Mouse (Mus musculus) adrenal gland, adult (tissue): Measurements from ENCODE around the gene Sap25.
A peak's percentile ranks its signal among the peaks of the same experiment; 100 is the strongest.
"Not testable (repeated sequence)": the region's sequence is repeated elsewhere in the genome, so short reads cannot be mapped to it uniquely, and the experiment has no call there.

Experiments
- DNase-seq, 2 experiments: peaks; one replicate each; pipeline ENCODE4 v3.0.0; 2022 to 2023; ENCODE audit warnings: low spot score in 1 of 2; ENCODE audit not compliant: inconsistent age in 2 of 2

Gene Sap25

DNA sequence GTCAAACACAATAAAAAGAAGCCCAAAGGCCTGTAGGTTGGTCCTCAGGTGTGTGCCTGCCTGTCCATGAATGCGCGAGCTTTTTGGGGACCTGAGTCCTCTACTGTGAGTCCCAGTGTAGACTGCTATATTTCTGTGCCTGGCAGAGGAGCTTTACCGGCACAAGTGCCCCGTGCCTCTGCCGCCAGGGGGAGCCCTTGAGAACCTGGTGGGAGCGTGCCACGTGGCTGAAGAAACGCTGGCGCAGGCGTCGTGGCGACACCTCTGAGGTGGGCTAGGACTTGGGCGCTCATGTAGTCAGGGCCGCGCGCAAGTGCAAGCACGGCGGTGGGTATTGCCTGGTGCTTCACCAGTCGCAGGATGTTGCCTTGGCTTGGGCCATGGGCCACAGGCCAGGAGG lies at the start of gene Sap25:
Gene Sap25 (plus strand): TSS at position 281 of the 400 bp plus-strand sequence.
- DNase-seq, result peak; percentile 42 to 61

DNA sequence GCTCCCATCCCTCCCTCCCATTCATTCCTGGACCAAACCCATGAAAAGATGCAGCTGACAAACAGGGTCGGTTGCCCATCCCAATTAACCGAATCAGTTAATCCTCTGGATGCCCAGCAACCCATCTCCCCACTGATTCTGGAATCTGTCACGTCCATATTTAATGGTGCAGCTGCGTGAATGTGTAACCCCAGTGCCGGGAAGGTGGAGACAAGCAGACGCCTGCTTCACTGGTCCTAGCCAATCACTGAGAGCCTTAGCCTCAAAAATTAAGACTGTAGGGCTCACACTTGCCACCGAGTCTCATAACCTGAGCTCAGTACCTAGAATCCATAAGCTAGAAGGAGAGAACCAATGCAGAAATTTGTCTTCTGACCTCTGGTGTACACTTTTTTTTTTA lies 45.2 kb upstream of the Sap25 start:
- DNase-seq, result no peak

DNA sequence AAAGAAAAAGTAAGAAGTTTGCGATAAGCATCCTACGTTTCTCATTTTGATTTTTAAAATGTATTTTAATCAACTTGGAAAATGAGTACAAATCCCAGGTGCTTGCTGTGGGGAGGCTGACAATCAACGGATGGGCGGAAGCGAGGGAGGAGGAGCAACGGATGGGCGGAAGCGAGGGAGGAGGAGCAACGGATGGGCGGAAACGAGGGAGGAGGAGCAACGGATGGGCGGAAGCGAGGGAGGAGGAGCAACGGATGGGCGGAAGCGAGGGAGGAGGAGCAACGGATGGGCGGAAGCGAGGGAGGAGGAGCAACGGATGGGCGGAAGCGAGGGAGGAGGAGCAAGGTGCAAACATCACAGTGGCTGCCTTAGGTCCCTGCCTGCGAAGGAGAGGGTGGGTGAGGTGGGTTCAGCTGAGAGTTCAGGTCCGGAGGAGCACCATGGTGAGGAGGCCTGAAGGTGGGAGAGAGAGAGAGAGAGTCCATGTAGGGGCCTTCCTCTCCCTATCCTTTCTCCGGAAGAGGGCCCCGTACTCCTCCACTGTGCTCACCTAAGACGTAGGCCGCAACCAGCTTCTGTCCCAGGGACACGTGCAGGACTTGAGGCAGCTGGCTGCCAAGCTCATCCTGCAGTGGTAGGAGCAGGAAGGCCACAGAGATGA lies 44.4 kb upstream of the Sap25 start:
- DNase-seq, result peak in 1 of 2 experiments; percentile 58

DNA sequence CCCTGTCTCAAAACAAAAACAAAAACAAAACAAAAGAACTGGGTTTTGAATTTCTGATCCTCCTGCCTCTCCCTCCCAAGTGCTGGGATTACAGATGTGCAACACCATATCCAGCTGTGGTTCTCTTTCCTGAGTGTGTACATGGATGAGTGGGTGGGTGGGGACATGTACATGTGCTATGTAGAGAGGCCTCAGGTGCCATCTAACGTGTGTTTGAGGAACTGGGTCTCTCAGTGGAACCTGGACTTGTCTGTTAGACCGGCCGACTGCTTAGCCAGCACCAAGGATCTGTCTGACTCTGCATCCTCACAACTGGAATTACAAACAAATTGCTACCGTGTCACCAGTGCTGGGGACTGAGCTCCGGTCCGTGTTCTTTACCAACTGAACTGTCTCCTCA lies 43.5 kb upstream of the Sap25 start:
- DNase-seq, result no peak

DNA sequence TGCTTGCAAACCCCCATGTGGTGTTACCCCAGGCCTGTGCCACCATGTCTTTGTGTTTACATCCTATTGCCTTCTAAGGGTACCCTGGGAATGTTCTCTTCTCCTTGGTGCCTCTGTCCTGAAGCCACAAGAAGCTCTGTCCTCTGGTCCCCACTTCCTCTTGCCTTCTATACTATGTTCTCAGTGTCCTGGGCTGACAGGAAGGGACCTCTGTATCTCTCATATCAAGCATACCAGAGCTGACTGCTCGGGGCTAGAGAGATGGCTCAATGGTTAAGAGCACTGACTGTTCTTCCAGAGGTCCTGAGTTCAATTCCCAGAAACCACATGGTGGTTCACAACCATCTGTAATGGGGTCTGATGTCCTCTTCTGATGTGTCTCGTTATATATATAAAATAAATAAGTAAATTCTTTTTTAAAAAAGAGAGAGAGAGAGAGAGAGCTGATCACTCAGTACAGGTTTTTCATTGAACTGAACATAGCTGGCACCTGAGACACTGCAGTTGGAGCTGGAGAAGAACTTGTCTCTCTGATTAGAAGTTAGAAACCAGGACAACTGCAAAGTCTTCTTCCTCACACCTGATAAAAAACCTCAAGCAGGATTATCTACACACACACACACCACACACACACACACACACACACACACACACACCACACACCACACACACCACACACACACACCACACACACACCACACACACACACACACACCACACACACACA lies 42.9 kb upstream of the Sap25 start:
- no peak for DNase-seq

DNA sequence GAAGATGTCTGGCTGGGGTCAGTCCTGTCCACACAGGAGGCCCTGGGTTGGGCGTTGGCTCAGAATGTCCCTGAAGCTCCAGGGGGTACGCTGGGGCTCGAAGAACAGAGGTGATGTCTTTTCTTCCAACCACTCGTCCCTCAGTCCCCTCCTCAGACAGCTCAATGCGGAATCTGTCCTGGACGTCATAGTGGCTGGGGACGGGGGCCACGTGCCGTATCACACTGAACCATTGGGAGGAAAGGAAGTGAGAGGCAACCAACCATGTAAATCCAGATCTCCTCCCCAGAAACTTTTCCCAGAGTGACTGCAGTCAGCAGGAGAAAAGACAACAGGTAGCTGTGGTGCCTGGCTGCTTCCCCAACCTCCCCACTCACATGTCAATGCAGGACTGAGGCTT lies 41.5 kb upstream of the Sap25 start:
- DNase-seq, result peak in 1 of 2 experiments; percentile 39

DNA sequence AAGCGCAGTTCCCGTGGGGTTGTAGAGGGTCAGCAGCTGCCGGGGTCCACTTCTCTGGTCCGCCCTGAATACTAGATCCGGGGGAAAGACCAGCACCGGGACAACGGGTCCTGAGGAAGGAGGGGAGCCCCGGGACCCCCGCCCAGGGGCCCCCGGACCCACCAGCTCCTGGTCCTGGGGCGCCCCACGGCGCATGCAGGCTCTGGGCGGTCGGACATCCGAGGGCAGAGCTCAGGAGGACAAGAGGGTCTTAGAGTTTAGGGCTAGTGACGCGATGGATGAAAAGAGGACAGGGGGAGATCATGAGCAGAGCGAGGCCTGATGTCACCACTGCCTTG lies 40.9 kb upstream of the Sap25 start:
- no peak for DNase-seq

DNA sequence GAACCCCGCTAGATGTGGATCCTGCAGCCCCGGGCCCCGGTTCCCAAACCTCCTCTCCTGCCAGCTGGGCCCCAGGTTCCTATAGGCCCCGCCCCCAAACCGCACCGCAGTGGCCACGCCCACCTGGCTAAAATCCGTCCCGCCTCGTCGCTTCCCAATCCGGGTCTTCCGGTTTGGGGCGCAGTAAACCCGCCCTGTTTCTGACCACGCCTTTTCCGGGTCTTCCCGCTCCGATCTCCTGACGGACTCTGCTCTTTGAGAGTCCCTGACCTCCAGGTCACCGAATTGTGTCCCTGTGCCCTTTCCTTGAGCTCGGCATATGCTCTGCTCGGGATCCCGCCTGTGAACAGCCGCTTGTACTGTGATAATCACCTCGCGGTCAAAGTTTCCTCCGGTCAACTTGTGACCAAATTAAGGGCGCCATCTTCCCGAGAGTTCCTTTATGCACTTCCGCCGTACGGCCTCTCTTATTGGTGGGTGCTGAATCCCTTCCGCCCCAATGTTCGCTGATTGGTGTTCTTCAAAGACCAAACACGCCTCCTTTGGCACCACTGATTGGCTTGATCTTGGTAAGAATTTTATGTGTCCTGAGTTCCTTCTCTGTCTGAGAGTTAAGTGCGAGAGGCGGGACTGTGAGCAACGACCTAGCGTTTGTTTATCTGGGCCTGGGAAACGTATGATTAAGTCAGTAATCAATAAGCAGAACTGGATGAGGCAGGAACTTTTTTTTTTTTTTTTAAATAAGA lies 40.3 kb upstream of the Sap25 start, which contains the start of gene Mospd3:
Gene Mospd3 (minus strand): TSS at position 440 of the 746 bp plus-strand sequence.
- DNase-seq, result peak; percentile 97 to 99

DNA sequence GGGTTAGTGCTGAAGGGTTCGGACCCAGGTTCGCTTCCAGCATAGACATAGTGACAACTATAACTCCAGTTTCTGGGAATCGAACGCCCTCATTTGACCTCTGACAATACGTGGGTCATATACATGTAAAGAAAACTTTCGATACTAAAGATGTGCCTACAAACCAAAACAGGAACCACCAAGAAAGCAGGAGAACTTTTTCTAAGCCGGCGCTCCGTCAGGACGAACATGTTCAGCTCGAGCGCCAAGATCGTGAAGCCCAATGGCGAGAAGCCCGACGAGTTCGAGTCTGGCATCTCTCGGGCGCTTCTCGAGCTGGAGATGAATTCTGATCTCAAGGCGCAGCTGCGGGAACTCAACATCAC lies 39.8 kb upstream of the Sap25 start:
- peak; percentile 44 to 75 for DNase-seq

DNA sequence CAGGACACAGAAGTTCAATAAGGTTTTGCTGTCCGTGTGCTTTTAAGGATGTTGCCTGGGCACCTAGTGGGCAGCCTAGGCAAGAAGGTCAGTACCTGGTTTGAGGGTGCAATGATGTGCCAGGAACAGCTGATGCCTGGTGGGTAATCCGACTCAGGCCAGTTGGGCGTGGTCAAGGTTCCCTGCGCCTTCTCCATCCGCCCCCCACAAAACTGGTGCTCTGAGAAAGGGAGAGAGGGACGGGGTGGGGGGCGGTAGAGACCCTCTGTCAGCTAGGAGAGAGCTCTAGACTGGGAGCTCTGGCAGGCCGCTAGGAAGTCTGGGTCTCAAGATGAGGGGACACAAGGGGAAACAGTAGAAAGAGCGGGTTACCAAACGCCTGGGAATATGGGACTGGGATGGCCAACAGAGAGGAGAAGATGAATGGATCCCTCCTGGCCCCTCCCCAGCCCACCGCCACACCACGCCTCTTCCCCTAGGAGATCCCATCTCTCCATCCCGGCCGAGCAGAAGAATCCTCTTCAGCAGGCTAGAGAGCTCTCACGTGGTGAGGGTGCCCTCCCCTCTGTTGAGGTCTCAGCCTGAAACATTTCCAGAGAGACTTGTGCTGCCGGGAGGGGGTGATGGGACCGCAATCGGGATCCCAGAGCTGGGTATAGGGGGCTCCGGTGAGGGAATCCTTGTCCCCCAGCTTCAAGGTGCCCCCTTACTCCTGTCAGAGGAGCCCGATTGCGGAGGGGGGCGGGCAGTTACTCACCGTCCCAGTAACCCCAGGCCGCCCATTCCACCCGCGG lies 33.1 kb upstream of the Sap25 start:
- DNase-seq, result peak in 1 of 2 experiments; percentile 33

DNA sequence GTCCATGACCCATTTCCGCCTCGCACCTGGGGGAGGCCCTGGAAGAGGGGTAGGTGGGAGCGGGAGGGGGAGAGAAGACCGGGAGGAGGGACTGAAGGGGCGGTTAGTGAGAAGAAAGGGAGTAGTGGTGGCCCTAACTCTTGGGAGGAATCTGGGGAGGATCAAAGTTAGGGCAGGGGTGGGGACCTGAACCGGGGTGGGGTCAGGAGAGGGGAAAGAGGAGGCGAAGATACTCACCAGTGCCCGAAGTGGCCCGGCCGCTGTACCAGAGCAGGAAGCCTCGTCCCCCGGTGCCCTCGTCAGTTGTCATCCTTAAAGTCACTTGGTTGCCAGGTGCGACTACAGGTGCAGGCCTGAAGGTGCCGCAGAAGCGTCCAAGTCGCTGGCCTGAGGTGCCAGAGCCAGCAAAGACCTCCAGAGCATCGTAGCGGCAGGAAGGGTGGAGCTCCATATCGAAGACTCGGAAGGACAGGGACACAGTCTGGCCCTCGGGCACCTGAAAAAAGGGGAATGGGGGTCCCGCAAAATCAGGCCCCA lies 32.4 kb upstream of the Sap25 start:
- DNase-seq, result peak in 1 of 2 experiments; percentile 44

DNA sequence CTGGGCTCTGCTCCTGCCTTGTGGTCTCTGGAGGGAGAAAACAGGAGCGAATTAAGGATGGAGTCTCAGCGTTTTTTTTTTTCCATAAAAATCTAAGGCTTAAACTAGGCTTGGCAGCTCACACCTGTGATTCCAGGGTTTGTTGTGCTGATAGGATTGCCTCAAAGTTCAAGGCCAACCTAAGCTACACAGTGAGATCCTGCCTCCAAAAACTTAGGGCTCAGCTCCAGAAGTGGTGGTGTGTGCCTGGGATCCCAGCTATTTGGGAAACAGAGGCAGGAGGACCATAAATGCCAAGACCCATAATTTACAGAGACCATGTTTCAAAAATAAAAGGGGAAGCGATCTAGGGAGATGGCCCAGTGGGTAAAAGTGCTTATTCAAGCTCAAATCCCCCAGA lies 31.8 kb upstream of the Sap25 start:
- DNase-seq, result peak in 1 of 2 experiments; percentile 76

DNA sequence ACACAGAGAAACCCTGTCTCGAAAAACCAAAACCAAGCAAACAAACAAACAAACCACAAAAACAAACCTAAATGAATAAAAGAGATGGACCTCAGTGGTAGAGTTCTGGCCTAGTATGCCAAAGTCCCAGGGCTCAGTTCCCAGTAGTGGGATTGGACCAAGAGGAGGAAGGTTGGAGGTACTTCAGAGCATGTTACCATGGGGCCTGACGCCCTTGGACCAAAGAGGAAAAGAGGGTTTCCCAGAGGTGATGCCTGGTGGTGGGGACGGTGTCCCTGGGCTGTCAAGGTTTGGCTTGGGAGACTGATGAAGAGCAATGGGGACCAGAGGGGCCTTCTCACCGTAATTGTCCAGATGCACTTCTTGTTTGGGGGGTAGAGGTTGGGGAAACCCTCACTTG lies 31.1 kb upstream of the Sap25 start:
- no peak for DNase-seq

DNA sequence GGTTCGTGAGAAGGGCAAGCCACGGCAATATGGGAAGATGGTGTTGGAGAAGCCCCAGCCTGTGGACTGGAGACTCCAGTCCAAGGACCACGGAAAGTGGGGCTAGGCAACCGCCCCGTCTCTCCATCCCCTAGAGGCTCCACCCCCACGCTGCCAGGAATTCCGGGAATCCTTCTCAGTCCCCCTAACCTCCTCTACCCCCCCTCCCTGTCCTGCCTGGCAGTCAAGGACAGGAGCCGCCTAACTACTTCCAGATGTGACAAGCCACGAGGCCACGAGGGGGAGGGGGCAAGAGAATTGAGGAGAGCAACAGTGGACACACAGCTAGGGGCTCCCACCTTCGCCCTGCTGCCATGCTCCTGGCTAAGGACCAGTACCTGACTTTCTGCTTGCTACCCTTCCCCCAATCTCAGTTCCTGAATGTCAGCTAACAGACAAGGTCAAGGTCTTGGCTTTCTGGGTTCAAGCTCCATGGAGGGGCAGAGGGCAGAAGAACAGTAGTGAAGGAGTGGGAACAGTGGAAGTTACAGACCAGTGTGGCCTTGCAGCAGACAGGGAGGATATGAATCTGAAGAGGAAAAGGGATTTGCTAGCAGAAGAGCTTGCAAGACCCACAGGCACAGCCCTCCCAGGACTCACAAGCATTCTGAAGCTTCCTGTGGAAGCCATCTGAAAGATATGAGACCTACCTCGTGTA lies 30.4 kb upstream of the Sap25 start:
- DNase-seq, result peak; percentile 90 to 95

DNA sequence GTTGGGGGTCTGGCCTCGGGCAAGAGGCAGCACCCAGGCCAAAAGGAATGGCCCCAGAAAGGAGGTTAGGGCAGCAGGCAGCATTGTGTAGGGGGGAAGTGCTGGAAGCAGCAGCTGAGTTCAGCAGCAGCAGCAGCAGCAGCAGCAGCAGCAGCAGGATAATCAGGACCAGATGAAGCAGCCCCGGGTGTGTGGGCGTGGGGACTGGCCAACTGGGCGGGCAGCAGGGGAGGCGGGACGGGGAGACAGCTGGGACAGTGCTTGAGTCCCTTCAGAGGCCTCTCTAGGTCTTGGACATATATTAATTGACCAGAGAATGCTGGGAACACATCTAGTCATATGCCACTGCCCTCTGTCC lies 29.9 kb upstream of the Sap25 start:
- peak; percentile 84 to 92 for DNase-seq

DNA sequence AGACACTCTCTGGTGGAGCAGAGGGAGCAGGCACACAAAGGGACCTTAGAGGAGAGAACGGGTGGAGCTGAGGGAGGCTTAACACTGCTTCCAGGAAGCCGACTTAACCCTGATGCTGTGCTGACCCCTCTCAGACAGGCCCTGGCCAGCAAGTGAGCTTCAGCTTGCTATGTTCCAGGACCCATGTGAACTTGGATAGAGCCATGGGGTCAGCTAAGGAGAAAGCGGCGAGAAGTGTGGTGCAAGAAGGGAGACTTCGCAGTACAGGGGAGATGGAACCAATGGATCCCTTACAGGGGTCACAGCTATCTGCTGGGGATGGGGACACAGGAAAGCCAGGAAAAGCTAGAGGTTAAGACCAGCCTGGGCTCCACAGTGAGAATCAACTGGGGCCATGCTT lies 28.1 kb upstream of the Sap25 start:
- peak in 1 of 2 experiments; percentile 65 for DNase-seq

DNA sequence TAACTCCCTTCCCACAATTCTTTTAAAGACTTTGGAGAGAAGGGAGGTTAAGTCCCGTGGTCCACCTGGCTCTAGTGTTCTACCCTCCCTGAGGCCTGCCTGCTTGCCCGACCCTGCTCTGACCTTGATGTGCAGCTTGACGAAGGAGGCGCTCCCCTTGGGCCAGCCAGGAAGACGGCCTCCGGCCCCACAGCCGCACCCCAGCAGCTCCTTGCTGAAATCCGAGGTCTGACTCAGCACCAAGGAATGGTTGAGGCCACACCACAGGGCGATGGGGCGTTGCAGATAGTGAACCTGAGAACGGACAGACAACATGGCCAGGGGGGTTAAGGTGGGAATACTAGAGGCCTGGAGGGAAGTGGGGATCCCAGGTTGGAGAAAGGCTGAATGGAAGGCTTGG lies 27.6 kb upstream of the Sap25 start, which contains the start of gene Pcolce:
Gene Pcolce (minus strand): TSS at position 235 of the 400 bp plus-strand sequence.
- DNase-seq, result peak; percentile 88 to 90

DNA sequence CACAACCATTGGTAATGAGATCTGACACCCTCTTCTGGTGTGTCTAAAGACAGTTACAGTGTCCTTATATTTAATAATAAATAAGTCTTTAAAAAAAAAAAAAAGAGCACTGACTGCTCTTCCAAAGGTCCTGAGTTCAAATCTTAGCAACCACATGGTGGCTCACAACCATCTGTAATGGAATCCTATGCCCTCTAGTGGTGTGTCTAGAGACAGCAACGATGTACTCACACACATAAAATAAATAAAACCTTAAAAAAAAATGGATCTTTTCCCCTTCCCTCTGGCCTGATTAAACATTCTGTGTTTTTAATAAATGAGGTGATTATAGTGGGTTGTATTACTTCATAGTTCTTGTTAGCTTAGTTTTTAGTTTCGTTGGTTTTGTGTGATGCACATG lies 26.2 kb upstream of the Sap25 start:
- DNase-seq, result not testable (repeated sequence)

DNA sequence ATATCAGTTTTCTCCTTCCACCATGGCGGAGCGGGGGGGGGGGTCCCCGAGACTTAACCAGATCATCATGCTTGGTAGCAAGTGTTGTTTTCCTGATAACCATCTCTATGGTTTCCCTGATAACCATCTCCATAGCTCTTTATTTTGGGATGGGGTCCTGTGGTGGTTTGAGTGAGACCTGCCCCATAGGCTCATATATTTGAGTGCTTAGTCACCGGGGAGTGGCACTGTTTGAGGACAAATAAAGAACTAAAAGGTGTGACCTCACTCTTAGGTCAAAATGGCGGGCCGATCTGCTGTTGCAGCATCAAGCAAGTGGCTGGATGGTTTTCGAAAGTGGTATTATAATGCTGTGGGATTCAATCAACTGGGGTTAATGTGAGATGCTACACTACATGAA lies 25.8 kb upstream of the Sap25 start:
- no peak for DNase-seq

DNA sequence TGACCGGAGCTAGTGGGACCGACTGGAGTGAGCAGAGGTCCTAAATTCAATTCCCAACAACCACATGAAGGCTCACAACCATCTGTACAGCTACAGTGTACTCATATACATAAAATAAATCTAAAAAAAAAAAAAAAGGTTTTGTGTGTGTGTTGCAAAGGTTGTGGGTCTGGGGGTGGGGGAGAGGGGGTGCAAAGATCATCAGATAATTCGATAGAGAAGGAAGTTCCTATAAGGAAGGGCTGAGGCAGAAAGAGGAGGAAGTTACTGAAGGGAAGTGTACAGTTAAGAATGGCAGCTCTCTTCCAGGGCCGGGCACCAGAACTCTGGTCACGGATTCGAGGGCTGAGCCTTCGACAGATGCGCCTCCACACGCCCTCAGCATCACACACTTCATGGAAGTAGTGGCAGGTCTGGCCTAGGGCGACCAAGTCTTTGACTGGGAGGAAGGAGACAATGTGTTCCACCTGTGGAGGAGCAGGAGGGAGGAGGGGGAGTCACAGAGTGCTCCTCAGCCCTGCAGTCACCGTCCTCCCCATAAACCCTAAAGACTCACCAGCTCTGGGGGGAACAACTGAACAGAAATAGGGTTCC lies 17.1 kb upstream of the Sap25 start:
- DNase-seq, result no peak
